Mouse (Mus musculus) cortical plate, adult 2 months (tissue): ENCODE measurements around the gene Pitpnb.

Experiments
- CTCF ChIP-seq: fragments of 200-500 bp; IDR thresholded peaks from 2 replicates; pipeline ENCODE4 v1.5.1; 2011; ENCODE audit warnings: mild to moderate bottlenecking, control low read depth, low read length; ENCODE audit not compliant: insufficient read depth; ENCODE audit errors: extremely low read depth
- POLR2A ChIP-seq: fragments of 200-500 bp; IDR thresholded peaks from 2 replicates; pipeline ENCODE4 v1.6.1; 2011; ENCODE audit warnings: mild to moderate bottlenecking, low read length, control low read depth; ENCODE audit not compliant: insufficient read depth; ENCODE audit errors: extremely low read depth

DNA sequence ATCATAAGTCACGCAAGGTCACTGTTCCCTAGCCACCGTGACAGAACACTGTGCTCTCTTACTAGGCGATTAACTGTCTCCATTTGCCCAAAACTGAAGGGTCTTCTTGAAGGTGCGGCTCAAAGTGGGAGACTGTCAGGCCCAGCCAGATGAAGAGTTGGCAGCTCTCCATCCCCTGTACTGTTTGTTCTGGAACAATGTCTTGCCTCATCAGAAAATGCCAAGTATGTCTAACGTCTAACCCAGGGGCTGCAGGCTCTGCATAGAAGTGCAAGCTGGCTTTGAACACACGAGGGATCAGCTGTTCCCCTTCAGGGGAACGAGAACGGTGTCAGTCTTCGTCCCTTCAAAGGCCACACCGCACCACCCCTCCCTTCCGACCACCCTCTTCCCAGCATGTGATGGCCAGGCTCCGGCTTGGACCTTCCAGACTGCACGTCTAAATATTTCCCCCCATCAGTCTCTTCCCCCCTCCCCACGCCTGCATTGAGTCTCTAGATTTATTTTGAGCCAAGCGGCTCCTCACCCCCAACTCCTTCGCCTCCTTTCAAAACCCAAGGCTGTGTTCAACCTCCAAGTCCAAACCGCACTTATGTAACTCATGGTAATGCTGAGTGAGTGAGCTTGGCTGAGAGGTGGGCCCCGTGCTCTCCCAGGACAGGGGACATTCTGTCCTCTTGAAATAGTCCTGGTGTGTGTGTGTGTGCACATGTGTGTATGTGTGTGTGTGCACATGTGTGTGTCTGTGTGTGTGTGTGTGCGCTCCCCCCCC, 71.5 kb downstream of the Pitpnb start:
- TF ChIP-seq CTCF (no peak), POLR2A (no peak)
